Mouse (Mus musculus) spleen, postnatal 10 days (tissue): ENCODE measurements around the gene Mrpl20.
A peak's percentile ranks its signal among the peaks of the same experiment; 100 is the strongest.

ENCODE experiments used
- DNase-seq, 2 experiments: peaks; one replicate each; pipeline ENCODE4 v3.0.0; 2021 to 2022; ENCODE audit warnings: low spot score in 2 of 2

Gene Mrpl20

GRCm38 (mm10) chr4:155851951-155852411 is 49.3 kb downstream of the Mrpl20 start:
- DNase-seq = no peak

DNA sequence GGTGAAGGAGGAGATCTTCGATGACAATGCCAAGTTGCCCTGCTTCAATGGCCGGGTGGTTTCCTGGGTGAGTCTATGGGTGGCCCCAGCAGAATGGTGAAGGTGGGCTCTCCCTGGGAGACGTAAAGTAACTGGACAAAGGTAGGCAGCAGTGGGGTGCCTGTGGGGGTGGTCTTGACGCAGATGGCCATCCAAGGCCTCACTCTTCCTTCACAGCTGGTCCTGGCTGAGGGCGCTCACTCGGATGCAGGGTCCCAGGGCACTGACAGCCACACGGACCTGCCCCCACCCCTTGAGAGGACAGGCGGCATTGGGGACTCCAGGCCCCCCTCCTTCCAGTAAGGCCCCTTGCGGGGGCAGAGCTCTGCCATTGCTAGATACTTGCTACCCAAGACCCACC is 50.7 kb downstream of the Mrpl20 start:
- no peak for DNase-seq

GRCm38 (mm10) chr4:155854991-155855390 is 52.3 kb downstream of the Mrpl20 start:
- no peak for DNase-seq

DNA sequence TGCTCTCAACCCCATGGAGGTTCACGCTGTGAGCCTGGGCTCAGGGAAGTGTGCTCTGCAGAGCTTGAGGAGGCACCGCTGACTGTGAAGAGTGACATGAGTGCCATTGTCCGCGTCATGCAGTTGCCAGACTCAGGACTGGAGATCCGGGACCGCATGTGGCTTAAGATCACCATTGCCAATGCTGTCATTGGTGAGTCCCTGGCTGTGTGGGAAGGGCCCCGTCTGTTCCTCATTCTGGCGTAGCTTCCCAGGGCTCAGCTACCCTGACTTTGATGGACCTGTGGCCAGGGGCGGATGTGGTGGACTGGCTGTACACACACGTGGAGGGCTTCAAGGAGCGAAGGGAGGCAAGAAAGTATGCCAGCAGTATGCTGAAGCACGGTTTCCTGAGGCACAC is 53.4 kb downstream of the Mrpl20 start:
- DNase-seq = peak in 1 of 2 experiments; percentile 18

DNA sequence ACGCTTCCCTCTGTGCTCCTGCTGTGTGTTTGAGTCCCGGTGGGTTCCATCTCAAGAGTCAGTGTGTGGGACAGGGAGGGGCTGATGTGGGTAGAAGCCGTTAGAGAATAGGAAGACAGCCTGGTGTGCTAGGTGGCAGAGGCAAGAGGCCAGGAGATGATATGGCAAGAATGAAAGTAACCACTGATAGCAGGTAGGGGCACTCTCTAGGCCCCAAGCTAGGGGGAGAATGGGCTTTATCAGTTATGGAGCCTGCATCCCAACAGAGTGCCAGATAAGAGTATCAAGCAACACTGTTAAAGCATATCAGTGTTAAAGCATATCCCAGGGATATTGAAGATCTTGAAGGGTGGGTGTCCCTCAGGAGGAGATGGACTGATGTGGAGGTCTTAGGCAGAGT is 54.2 kb downstream of the Mrpl20 start:
- no peak for DNase-seq

DNA sequence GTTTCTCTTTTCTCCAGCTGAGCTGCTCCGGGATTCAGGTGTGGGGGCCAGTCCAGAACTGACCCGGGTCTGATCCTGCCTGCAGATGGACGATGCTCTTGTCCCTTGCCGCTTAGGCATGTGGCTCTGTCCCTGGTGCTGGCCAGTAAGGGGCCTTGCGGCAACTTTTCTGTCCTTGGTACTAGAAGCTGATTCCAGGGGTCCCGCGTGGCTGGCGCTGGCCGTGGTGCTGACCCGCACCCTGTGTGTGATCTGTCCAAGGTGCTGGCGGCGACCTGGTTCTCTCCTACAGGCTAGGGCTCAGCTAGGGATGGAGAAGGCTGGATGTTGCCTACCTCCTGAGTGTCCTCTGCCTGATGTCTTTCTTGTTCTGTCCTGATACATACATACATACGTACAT is 56.6 kb downstream of the Mrpl20 start:
- peak in 1 of 2 experiments; percentile 58 for DNase-seq
